ENCODE assay signal across 8 mouse cellular contexts in the genomic region with DNA sequence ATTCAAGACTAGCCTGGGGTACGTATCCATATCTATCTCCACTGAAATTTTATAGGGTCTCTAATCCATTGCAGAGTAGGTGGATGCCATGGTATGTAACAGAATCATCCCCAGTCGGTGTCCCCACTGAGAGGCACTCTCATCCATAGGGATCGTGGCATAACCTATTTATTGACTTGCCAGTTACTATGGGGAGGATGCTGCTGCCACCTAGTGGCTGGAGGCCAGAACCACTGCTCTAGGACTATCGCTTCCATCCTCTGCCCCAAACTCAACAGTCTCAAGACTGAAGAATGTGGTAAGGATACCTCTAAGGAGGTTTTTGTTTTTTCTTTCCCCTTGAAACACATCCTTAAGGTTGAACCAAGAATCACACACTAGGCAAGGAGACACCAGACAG. TPM values are rescaled to one million over a fixed set of nuclear protein-coding genes. Genes with fewer than 3 reads are reported as not detected.
DNase-seq lines count a peak whose midpoint lies in the region; ATAC-seq and TF ChIP-seq lines count a peak whose summit lies in the region.

No protein-coding gene starts in this region.

- H3K36me3 ChIP-seq in intestine, embryonic 14.5 days (ENCODE audit: control insufficient read depth, insufficient read depth, low read length) = no peaks in the 10 kb centered on the region
- no peaks in the 10 kb centered on the region for H3K36me3 ChIP-seq in limb, embryonic 14.5 days (ENCODE audit: control insufficient read depth, insufficient read depth, low read length)

- H3K27me3 ChIP-seq in intestine, embryonic 14.5 days (replicated peaks; ENCODE audit: control insufficient read depth, insufficient read depth, low read length) = no peaks in the 10 kb centered on the region
- no peaks in the 10 kb centered on the region for H3K27me3 ChIP-seq in limb, embryonic 14.5 days (ENCODE audit: control insufficient read depth, insufficient read depth, low read length)

- 52% methylated on average over 4 of the region's 4 CpGs for WGBS in intestine, embryonic 14.5 days
- 56% methylated on average over 4 of the region's 4 CpGs for WGBS in limb, embryonic 14.5 days

- no peak for ATAC-seq in intestine, embryonic 14.5 days (replicated peaks; ENCODE audit: low FRiP score, low TSS enrichment, low read depth)
- ATAC-seq in limb, embryonic 14.5 days (ENCODE audit: low FRiP score, low read depth) = no peak

- no peak overlapping the region for H3K9ac ChIP-seq in intestine, embryonic 14.5 days (ENCODE audit: low read length)
- H3K9ac ChIP-seq in limb, embryonic 14.5 days (ENCODE audit: low read depth, low read length, severe bottlenecking) = no peak overlapping the region

- no peaks in the 10 kb centered on the region for H3K9me3 ChIP-seq in intestine, embryonic 14.5 days (ENCODE audit: control insufficient read depth, low read length)
- no peaks in the 10 kb centered on the region for H3K9me3 ChIP-seq in limb, embryonic 14.5 days (ENCODE audit: control insufficient read depth, low read length)

- no peak overlapping the region for H3K4me2 ChIP-seq in intestine, embryonic 14.5 days (ENCODE audit: low read length)
- no peak overlapping the region for H3K4me2 ChIP-seq in limb, embryonic 14.5 days (replicated peaks; ENCODE audit: low read depth, low read length, severe bottlenecking)

- TF ChIP-seq POLR2A in limb, embryonic 14.5 days (IDR thresholded peaks at IDR 0.05; ENCODE audit: borderline replicate concordance, extremely low read depth, insufficient read depth, insufficient read length) = no peak

- no peaks in the 10 kb centered on the region; the same call in 1 of the 2 replicates for H3K4me1 ChIP-seq in intestine, embryonic 14.5 days (replicated peaks; ENCODE audit: control insufficient read depth, insufficient read depth, low read length)
- H3K4me1 ChIP-seq in limb, embryonic 14.5 days (ENCODE audit: control insufficient read depth, insufficient read depth, low read length) = 0 out of 2 replicates have a peak, but pooled peaks cover 4% of the 10 kb centered on the region

- peak overlapping the region; percentile 5; the same call in 1 of the 2 replicates for H3K27ac ChIP-seq in intestine, embryonic 14.5 days (ENCODE audit: low read depth)
- no peak overlapping the region for H3K27ac ChIP-seq in limb, embryonic 14.5 days (replicated peaks; ENCODE audit: low read depth, low read length)

- no peak overlapping the region for H3K4me3 ChIP-seq in intestine, embryonic 14.5 days (ENCODE audit: low read depth, low read length)
- H3K4me3 ChIP-seq in limb, embryonic 14.5 days (replicated peaks; ENCODE audit: low read length) = no peak overlapping the region

- DNase-seq in 3T3-L1 (ENCODE audit: low read depth, low spot score) = peak; percentile 79
- peak; percentile 91 for DNase-seq in ES-CJ7 (ENCODE audit: low read depth, low spot score)
- peak; percentile 78 for DNase-seq in c-Kit-positive CD71-positive TER-119-positive erythroid progenitor cells, embryonic 14.5 days (ENCODE audit: low spot score)
- peak; percentile 12 to 14 for DNase-seq in frontal cortex, postnatal 36 days (ENCODE audit: low spot score in 2 of 2)
- peak; percentile 74 for DNase-seq in intestine, embryonic 14.5 days (ENCODE audit: low spot score)
- peak; percentile 21 for DNase-seq in limb, embryonic 14.5 days (ENCODE audit: low spot score)
- peak; percentile 55 for DNase-seq in ovary, postnatal 14 days (ENCODE audit: low spot score)
- peak; percentile 63 to 69 for DNase-seq in thymus, postnatal 36 days

RNA-seq across cellular contexts. Expression of a gene that starts 16.0 kb away (rescaled TPM):
- polyA plus RNA-seq in intestine, embryonic 14.5 days (2014; fragmentation: Nextera tagmentation; extraction: Ambion mirVana) = not detected in 2 replicates
- 0.03 TPM in 1 of 2 replicates, not detected in the other for polyA plus RNA-seq in limb, embryonic 14.5 days (2012; rRNA removed)
- not detected in 2 replicates for polyA plus RNA-seq in limb, embryonic 14.5 days (2014; fragmentation: Nextera tagmentation; extraction: Ambion mirVana)

RNA-seq across cellular contexts. Expression of a gene that starts 17.1 kb away (rescaled TPM):
- polyA plus RNA-seq in intestine, embryonic 14.5 days (2014; fragmentation: Nextera tagmentation; extraction: Ambion mirVana) = 0.12 and 0.34 TPM in 2 replicates
- polyA plus RNA-seq in limb, embryonic 14.5 days (2012; rRNA removed) = 0.03 and 0.08 TPM in 2 replicates
- 0.26 TPM in 2 replicates for polyA plus RNA-seq in limb, embryonic 14.5 days (2014; fragmentation: Nextera tagmentation; extraction: Ambion mirVana)

RNA-seq across cellular contexts. Expression of a gene that starts 27.4 kb away (rescaled TPM):
- 4.5 and 4.9 TPM in 2 replicates for polyA plus RNA-seq in intestine, embryonic 14.5 days (2014; fragmentation: Nextera tagmentation; extraction: Ambion mirVana)
- 8.2 and 12.1 TPM in 2 replicates for polyA plus RNA-seq in limb, embryonic 14.5 days (2012; rRNA removed)
- 4.2 and 4.5 TPM in 2 replicates for polyA plus RNA-seq in limb, embryonic 14.5 days (2014; fragmentation: Nextera tagmentation; extraction: Ambion mirVana)

Comparison
In these comparisons a context has a peak if more than half of its experiments do, and no peak if none do; other contexts are left out.
1. DNase-seq: peak in every context shown above with its lines; median percentile 91 in ES-CJ7; 79 in 3T3-L1; 78 in c-Kit-positive CD71-positive TER-119-positive erythroid progenitor cells, embryonic 14.5 days; 74 in intestine, embryonic 14.5 days; 66 in thymus, postnatal 36 days; 55 in ovary, postnatal 14 days; 21 in limb, embryonic 14.5 days; 13 in frontal cortex, postnatal 36 days.